Mouse (Mus musculus) embryonic stem cell, embryonic (primary cell): ENCODE results near the gene Tmem104.

Experiments used
- CTCF ChIA-PET, 4 experiments: fragments of 300-600 bp in 2 of 4; fragments of 350-600 bp in 2 of 4; sonication (Branson Sonifier 250); formaldehyde crosslinking; loops; one replicate each; lab custom pipeline; 2022; ENCODE audit warnings: inconsistent platforms in 2 of 4; lab: Charles Lee
- POLR2A ChIA-PET, 4 experiments: fragments of 300-600 bp in 2 of 4; fragments of 350-600 bp in 2 of 4; sonication (Branson Sonifier 250); formaldehyde crosslinking; loops; one replicate each; lab custom pipeline; 2022; ENCODE audit warnings: antibody characterized with exemption in 4 of 4, inconsistent platforms in 1 of 4; lab: Charles Lee

Tmem104 gene

DNA sequence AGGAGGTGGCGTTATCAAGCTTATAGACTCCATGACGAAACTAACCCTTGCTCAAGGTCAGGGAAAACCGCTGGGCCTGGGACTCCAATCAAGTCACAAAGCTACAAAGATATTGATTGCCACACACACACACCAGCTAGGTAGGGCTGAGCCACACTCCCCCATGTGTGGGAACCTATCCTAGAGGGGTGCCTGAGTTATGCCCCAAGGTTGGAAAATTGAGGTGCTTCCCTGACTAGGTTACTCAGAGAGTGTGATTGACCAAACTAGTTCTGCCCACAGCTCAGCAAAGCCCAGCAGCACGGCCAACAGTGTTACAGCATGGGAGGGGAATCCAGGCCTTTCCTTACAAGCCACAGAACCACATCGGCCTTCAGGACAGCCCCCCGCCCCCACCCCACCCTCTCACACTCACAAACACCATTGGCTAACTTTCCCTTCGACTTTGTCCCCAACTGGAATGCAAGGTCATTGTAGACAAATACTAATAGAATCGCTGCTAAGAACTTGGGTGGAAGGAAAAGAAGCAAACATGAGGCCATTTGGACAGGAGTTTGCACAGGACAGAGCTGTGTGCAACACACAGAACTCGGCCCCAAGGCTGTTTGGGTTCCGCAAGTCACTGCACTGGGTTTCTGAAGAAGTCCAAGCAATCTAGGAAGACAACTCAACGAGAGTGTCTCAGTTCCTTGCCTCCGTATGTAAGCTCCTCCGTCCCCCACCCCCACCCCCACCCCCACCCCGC is 105.5 kb downstream of the Tmem104 start:
- ChIA-PET POLR2A (interaction anchor here in 3 of 4 experiments (0.6 to 2.7 kb wide), 21 partner anchors 9 to 222 kb away, joined by 3 to 20 read pairs (median 4); partner anchors contain the start of genes Fdxr (in 2 of the 3), Cdr2l (in 1 of the 3), Jpt1 (in 1 of the 3) and Slc9a3r1 (in 1 of the 3)), CTCF (interaction anchor here (0.7 to 1.3 kb wide), 8 partner anchors 26 to 192 kb away, joined by 3 to 8 read pairs (median 4); no protein-coding TSS in a partner anchor)

GRCm38 (mm10) chr11:115295939-115296338 is 108.7 kb downstream of the Tmem104 start:
- CTCF ChIA-PET, result interaction anchor here in 1 of 4 experiments (1.0 kb wide), 1 partner anchor 58 kb away, joined by 3 read pairs; no protein-coding TSS in a partner anchor
- POLR2A ChIA-PET, result interaction anchor here in 1 of 4 experiments (2.9 kb wide), 1 partner anchor 9 kb away, joined by 21 read pairs; no protein-coding TSS in a partner anchor
